Mouse (Mus musculus) neutrophil, adult 5-6 weeks (primary cell): ENCODE measurements around the gene Otulin. TPM values are rescaled to one million over a fixed set of nuclear protein-coding genes. Genes with fewer than 3 reads are reported as not detected.
A peak's percentile ranks its signal among the peaks of the same experiment; 100 is the strongest.

ENCODE experiments used
- ATAC-seq: fragments of 151-379, 151-347 bp; 2 replicates; pipeline ENCODE4 v1.8.0; 2017; ENCODE audit warnings: mild to moderate bottlenecking, moderate TSS enrichment; ENCODE audit not compliant: insufficient number of reproducible peaks, poor library complexity, low FRiP score, severe bottlenecking; ENCODE audit errors: extremely low read depth
- total RNA-seq: library from RNA; stranded (forward); fragments of 200-1000 nt; gene quantifications from 2 replicates; pipeline ENCODE4 v1.2.3, GENCODE M21; 2017

The Otulin gene
- total RNA-seq, 1 experiment from 2014 or later: 78.6 TPM

- ATAC-seq: no peak
Measured at GRCm38 (mm10) chr15:27590812-27591211, 39.7 kb downstream of the Otulin start.

- ATAC-seq: peak; percentile 29; the same call in 1 of the 2 replicates
Measured at GRCm38 (mm10) chr15:27588087-27588826, 42.2 kb downstream of the Otulin start.

GRCm38 (mm10) chr15:27586093-27586480, 44.4 kb downstream of the Otulin start:
- ATAC-seq: no peak

GRCm38 (mm10) chr15:27585466-27586092, 44.9 kb downstream of the Otulin start:
- ATAC-seq: no peak

- ATAC-seq: no peak
Measured at GRCm38 (mm10) chr15:27583620-27584019, 46.9 kb downstream of the Otulin start.

GRCm38 (mm10) chr15:27583042-27583441, 47.5 kb downstream of the Otulin start:
- ATAC-seq: 0 out of 2 replicates have a peak, but pooled peaks have one; percentile 35

- ATAC-seq: no peak
Measured at GRCm38 (mm10) chr15:27582428-27582827, 48.1 kb downstream of the Otulin start.

GRCm38 (mm10) chr15:27581640-27582039, 48.9 kb downstream of the Otulin start:
- no peak for ATAC-seq

- no peak for ATAC-seq
Measured at GRCm38 (mm10) chr15:27580771-27581170, 49.7 kb downstream of the Otulin start.

GRCm38 (mm10) chr15:27579853-27580252, 50.6 kb downstream of the Otulin start:
- no peak for ATAC-seq

- ATAC-seq: no peak
Measured at GRCm38 (mm10) chr15:27578918-27579317, 51.6 kb downstream of the Otulin start.

- no peak for ATAC-seq
Measured at GRCm38 (mm10) chr15:27577915-27578780, 52.3 kb downstream of the Otulin start.

GRCm38 (mm10) chr15:27576886-27577285, 53.6 kb downstream of the Otulin start:
- no peak for ATAC-seq

- ATAC-seq: no peak
Measured at GRCm38 (mm10) chr15:27575932-27576331, 54.6 kb downstream of the Otulin start.

GRCm38 (mm10) chr15:27574992-27575781, 55.3 kb downstream of the Otulin start:
- no peak for ATAC-seq

- no peak for ATAC-seq
Measured at GRCm38 (mm10) chr15:27571179-27571578, 59.3 kb downstream of the Otulin start.

GRCm38 (mm10) chr15:27570385-27570784, 60.1 kb downstream of the Otulin start:
- ATAC-seq: no peak

GRCm38 (mm10) chr15:27569924-27570323, 60.6 kb downstream of the Otulin start:
- ATAC-seq: no peak

- ATAC-seq: no peak
Measured at GRCm38 (mm10) chr15:27568371-27568770, 62.1 kb downstream of the Otulin start.
